Mouse (Mus musculus) forebrain, embryonic 11.5 days (tissue): ENCODE measurements at regions not wholly inside any gene's neighbourhood (a gene's known extent, or its start where the extent isn't known, plus 50 kb on each side); places are given as distances from the start of the nearest gene placed in this dataset.
"Not testable (repeated sequence)": the region's sequence is repeated elsewhere in the genome, so short reads cannot be mapped to it uniquely, and the experiment has no call there.

Source experiments
- ATAC-seq: fragments of 200-750 bp; cut with Nextera tagmentation; replicated peaks from 2 replicates; pipeline ENCODE4 v1.8.0; 2017; ENCODE audit warnings: moderate TSS enrichment; ENCODE audit not compliant: low FRiP score
- DNase-seq: peaks from one replicate; pipeline ENCODE4 v3.0.0-alpha.2; 2017; ENCODE audit warnings: low spot score
- H3K27ac ChIP-seq: fragments of 300-500 bp; sonication (generic); 2 replicates; pipeline ENCODE4 v1.5.1; 2014; ENCODE audit warnings: low read depth, low read length
- H3K27me3 ChIP-seq: fragments of 300-500 bp; sonication (generic); 2 replicates; pipeline ENCODE4 v1.6.1; 2014; ENCODE audit warnings: mild to moderate bottlenecking, low read length, mixed read lengths; ENCODE audit not compliant: control insufficient read depth, insufficient read depth
- H3K36me3 ChIP-seq: fragments of 300-500 bp; sonication (generic); 2 replicates; pipeline ENCODE4 v1.6.1; 2014; ENCODE audit warnings: mild to moderate bottlenecking, low read length, moderate library complexity, mixed read lengths; ENCODE audit not compliant: control insufficient read depth, insufficient read depth
- H3K4me1 ChIP-seq: fragments of 300-500 bp; sonication (generic); replicated peaks from 2 replicates; pipeline ENCODE4 v1.6.1; 2014; ENCODE audit warnings: low read length, mixed read lengths; ENCODE audit not compliant: control insufficient read depth, insufficient read depth
- H3K4me2 ChIP-seq: fragments of 300-500 bp; sonication (generic); 2 replicates; pipeline ENCODE4 v1.6.1; 2014; ENCODE audit warnings: low read depth, mild to moderate bottlenecking, low read length, moderate library complexity, mixed read lengths; ENCODE audit not compliant: severe bottlenecking
- H3K4me3 ChIP-seq: fragments of 300-500 bp; sonication (generic); 2 replicates; pipeline ENCODE4 v1.5.1; 2014; ENCODE audit warnings: low read depth, low read length
- H3K9ac ChIP-seq: fragments of 300-500 bp; sonication (generic); 2 replicates; pipeline ENCODE4 v1.6.1; 2014; ENCODE audit warnings: low read length
- H3K9me3 ChIP-seq: fragments of 300-500 bp; sonication (generic); 2 replicates; pipeline ENCODE4 v1.6.1; 2016; ENCODE audit warnings: low read length, mixed read lengths; ENCODE audit not compliant: control insufficient read depth
- WGBS: fragments of 180-500 bp; shearing (Covaris S2); extraction: QIAGEN DNeasy Blood & Tissue Kit; methylation state at CpG from one replicate; pipeline ENCODE4 v1.1.7; 2014; 5-methylcytosine and 5-hydroxymethylcytosine counted together

DNA sequence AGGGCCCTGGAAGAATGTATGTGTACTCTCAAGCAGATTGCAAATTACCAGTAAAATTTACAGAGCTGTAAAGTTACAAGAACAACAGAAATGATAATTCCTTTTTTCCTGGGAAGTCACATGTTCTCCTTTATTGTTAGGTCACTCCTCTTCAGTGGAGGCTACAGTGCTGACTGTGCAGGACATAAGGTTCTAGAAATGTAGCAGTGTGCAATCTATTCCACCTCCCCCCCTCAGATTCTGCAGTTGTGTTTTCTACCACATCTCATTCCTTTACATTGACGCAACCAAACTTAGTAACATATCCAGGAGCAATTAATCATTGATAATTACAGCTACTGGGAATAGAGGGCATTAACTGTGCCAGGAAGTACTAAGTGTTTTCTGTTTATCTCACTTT, 385.3 kb upstream of the Tnc start:
- Histone ChIP-seq H3K27ac (no peak overlapping the region), H3K9me3 (no peaks in the 10 kb centered on the region), H3K4me1 (no peaks in the 10 kb centered on the region), H3K36me3 (no peaks in the 10 kb centered on the region), H3K4me3 (no peak overlapping the region), H3K27me3 (no peaks in the 10 kb centered on the region), H3K4me2 (no peak overlapping the region), H3K9ac (no peak overlapping the region)
- no peak for ATAC-seq
- DNase-seq, result no peak
- 96% methylated on average over 1 of the region's 1 CpGs for WGBS

DNA sequence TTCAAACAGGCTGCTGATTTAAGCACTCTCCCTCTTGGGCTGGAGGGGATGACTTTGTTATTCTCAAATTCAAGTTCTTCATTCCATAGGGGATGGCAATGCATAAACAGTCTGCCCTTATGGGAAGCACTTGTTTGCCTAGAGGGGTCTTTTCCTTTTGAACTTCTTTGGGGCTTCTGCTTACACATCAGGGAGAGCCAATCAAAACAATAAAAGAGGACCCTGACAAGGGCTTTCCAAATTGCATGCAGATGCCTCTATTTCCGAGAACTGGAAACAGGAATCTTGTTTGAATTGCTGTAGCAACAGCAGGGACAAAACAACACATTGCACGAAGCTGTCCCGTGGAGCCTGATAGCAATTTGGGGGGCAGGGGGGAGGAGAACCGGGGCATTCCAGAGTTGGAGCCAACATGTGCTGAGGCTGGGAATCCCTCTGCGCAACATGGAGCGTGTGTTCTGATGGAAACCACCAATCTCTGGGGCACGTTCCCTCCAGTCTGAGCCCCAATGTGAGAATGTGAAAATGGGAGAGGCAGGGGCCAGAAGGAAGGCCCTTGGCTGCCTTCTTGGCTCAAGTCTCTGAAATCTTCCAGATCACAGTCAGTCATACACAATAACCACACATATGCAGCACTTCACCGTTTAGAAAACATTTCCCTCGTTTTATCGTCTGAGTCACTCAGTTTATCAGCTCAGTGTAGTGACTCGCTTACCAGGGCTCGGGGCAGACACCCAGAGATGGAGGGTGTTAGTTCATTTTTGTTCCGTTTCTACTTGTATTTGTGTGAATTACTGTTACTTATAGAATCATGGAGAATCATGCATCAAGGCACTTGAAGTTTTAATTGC, 391.2 kb upstream of the Tnc start:
- H3K27me3 ChIP-seq, result no peaks in the 10 kb centered on the region
- no peak overlapping the region for H3K4me2 ChIP-seq
- no peak for ATAC-seq
- H3K9ac ChIP-seq, result no peak overlapping the region
- no peak overlapping the region for H3K4me3 ChIP-seq
- H3K36me3 ChIP-seq, result no peaks in the 10 kb centered on the region
- 71% methylated on average over 13 of the region's 13 CpGs for WGBS
- no peak overlapping the region for H3K27ac ChIP-seq
- peak; percentile 54 for DNase-seq
- H3K4me1 ChIP-seq, result no peaks in the 10 kb centered on the region
- H3K9me3 ChIP-seq, result no peaks in the 10 kb centered on the region

DNA sequence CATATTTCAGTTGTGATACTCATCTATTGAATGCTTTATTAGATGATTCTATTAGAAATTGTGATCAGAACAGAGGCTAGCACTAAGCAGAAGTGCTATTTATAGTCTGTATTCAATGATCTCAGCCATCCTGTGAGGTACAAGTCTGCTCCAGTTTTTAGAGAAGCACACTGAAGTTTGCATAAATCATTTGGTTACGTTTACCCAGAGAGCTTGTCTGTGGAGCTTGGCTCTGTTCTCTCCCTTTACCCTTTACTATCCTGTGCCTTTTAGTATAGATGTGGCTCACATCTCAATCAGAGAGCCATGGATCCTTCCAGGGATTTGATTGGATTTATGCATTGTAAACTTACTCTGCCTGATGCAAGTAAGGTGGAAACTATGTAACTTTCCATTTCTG, 404.6 kb upstream of the Tnc start:
- no peaks in the 10 kb centered on the region for H3K4me1 ChIP-seq
- H3K9me3 ChIP-seq, result no peaks in the 10 kb centered on the region
- H3K27me3 ChIP-seq, result no peaks in the 10 kb centered on the region
- no peak for DNase-seq
- H3K4me2 ChIP-seq, result no peak overlapping the region
- no peaks in the 10 kb centered on the region for H3K36me3 ChIP-seq
- H3K27ac ChIP-seq, result no peak overlapping the region
- 96% methylated on average over 1 of the region's 1 CpGs for WGBS
- H3K4me3 ChIP-seq, result no peak overlapping the region
- ATAC-seq, result no peak
- no peak overlapping the region for H3K9ac ChIP-seq

DNA sequence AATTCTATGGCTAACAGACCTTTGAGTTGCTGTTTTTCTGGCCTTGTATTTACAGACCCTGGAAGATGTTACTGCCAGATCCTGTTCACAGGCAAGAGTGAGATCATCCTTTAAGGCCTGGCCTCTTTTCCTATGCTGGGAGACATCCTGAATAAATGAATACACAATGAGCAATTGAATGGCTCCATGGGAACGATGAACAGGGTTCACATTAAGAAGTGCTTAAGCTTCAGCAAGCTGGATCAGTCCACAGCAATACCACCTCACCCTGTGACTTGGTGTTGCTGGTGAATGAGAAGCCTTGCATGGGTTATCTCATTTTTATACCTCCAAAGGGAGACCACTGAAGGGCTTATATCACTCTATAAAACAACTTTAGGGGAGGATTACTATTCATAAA, 405.1 kb upstream of the Tnc start:
- no peak overlapping the region for H3K4me2 ChIP-seq
- no peak overlapping the region for H3K4me3 ChIP-seq
- ATAC-seq (peak; percentile 75), DNase-seq (no peak)
- no peaks in the 10 kb centered on the region for H3K9me3 ChIP-seq
- H3K9ac ChIP-seq, result no peak overlapping the region
- H3K36me3 ChIP-seq, result no peaks in the 10 kb centered on the region
- 39% methylated on average over 1 of the region's 1 CpGs for WGBS
- no peaks in the 10 kb centered on the region for H3K4me1 ChIP-seq
- H3K27ac ChIP-seq, result no peak overlapping the region
- no peaks in the 10 kb centered on the region for H3K27me3 ChIP-seq

DNA sequence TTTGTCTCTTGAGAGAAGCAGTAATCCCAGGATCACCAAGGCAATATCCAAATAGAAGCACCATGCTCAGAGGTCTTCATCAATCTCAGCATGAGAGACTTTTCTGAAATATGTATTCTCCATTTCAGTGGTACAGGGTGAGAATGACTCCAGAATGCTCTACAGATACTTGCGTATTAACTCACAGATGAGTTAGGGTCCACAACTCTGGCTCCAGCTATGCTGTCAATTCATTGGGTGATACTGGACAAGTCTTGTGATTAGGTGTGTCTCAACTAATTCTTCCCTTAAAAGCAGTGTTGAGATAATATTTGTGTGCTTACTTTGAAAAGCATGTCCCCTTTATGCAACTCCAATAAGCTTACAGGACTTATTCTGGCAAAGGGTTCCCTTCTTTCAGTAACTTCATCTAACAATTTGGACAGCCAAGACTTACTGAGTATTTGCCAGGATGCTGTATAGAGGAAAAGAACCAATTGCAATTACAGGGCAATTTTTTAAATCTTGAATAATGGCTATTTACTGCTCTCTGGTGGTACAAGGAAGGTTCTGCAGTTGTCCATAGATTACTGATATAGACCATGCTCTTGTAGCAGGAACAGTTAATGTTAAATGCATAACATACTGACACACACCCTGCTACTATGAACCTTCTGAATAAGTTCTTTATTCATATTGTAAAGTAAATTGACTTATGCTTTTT, 445.6 kb upstream of the Tnc start:
- Histone ChIP-seq H3K36me3 (no peaks in the 10 kb centered on the region), H3K9me3 (no peaks in the 10 kb centered on the region), H3K27me3 (no peaks in the 10 kb centered on the region), H3K9ac (no peak overlapping the region), H3K4me2 (no peak overlapping the region), H3K27ac (no peak overlapping the region), H3K4me3 (no peak overlapping the region), H3K4me1 (no peaks in the 10 kb centered on the region)
- ATAC-seq (no peak), DNase-seq (no peak)
- WGBS, result 100% methylated on average over 1 of the region's 1 CpGs

DNA sequence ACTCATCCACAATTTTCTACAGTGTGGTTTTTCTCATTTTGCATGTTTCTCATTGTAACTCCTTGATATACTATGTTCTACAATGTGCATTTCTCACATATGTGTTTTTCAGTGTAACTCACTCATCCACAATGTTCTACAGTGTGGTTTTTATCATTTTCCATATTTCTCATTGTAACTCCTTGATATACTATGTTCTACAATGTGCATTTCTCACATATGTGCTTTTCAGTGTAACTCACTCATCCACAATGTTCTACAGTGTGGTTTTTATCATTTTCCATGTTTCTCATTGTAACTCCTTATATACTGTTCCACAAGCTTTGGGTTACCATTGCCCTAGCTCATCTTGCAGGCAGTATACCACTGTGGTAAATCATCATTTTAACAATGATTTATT, 450.9 kb upstream of the Tnc start:
- peak; percentile 95 for ATAC-seq
- not testable (repeated sequence) for H3K4me1 ChIP-seq, H3K27ac ChIP-seq, H3K27me3 ChIP-seq, DNase-seq, H3K4me2 ChIP-seq, H3K9me3 ChIP-seq, H3K9ac ChIP-seq, H3K36me3 ChIP-seq, H3K4me3 ChIP-seq

DNA sequence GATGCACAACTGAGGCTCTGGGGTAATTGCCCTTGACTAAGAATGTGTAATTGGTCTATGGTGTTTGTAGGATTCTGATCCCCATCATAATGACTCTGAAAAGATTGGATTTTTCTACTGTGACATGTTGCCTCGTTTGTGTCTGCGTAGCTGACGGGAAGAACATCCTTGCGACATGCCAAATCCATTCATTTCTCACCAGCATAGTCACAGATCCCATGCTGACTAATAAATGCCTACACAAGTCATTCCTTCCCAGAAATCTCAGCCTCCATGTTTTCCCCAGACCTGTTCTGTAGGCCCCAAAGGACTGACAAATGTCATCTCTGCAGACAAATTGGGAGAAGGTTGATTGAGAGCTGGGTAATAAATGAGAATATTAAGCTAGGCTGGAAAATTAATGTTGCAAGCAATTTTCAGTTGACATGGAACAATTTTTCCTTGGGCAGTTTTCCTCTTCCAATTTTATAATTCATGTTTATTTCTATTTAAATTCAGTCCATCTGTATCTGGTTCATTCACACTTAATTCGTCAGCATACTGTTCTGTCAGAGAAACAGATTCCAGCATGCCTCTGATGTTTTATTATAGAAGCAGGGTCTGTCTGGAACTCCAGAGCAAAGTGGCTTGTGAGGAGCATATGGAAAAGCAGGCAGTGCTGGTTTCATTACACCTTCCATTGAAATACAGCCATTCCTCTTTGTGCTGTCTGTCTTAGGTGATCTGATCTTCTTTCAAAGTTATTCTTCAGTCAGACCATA, 454.0 kb upstream of the Tnc start:
- no peaks in the 10 kb centered on the region for H3K36me3 ChIP-seq
- 85% methylated on average over 5 of the region's 5 CpGs for WGBS
- DNase-seq (no peak), ATAC-seq (no peak)
- H3K4me1 ChIP-seq, result no peaks in the 10 kb centered on the region
- H3K9me3 ChIP-seq, result no peaks in the 10 kb centered on the region
- H3K27me3 ChIP-seq, result no peaks in the 10 kb centered on the region
- H3K9ac ChIP-seq, result no peak overlapping the region
- no peak overlapping the region for H3K4me2 ChIP-seq
- no peak overlapping the region for H3K27ac ChIP-seq
- no peak overlapping the region for H3K4me3 ChIP-seq

DNA sequence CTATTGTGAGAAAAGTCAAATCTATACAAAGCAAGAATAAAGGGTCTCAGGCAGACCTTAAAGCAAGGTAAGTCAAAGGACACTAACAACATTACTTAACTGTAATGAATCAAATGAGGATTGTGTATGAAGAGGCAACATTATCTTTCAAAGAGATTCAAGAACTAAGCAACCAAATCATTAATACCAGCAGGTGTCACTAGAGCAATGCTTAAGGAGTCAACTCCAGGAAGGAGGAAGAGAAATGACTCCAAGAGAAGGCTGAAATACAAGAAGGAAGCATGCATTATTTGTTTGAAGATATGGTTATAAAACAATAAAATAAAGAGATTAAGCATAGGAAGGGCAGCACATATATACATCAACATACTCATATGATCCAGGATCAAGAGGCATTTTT, 475.1 kb upstream of the Tnc start:
- H3K36me3 ChIP-seq, result no peaks in the 10 kb centered on the region
- no peak overlapping the region for H3K4me3 ChIP-seq
- ATAC-seq (no peak), DNase-seq (no peak)
- no peak overlapping the region for H3K4me2 ChIP-seq
- no peak overlapping the region for H3K27ac ChIP-seq
- no peaks in the 10 kb centered on the region for H3K27me3 ChIP-seq
- no peaks in the 10 kb centered on the region for H3K4me1 ChIP-seq
- no peak overlapping the region for H3K9ac ChIP-seq
- H3K9me3 ChIP-seq, result no peaks in the 10 kb centered on the region
